Mouse (Mus musculus) MEL (cell line): Measurements from ENCODE around the gene Adamts7. TPM values are rescaled to one million over a fixed set of nuclear protein-coding genes. Genes with fewer than 3 reads are reported as not detected.

Experiments used
- DNase-seq: peaks from one replicate; pipeline ENCODE4 v3.0.0; 2011; ENCODE audit warnings: low read depth, low spot score
- H3K27ac ChIP-seq: 2 replicates; pipeline ENCODE4 v1.5.1; 2012; ENCODE audit warnings: low read depth, mild to moderate bottlenecking, control low read depth, low read length, moderate library complexity; ENCODE audit not compliant: control insufficient read depth
- H3K27me3 ChIP-seq, 2 experiments: fragments of 150-350 bp in 1 of 2; sonication (generic) in 1 of 2; 2 replicates each; pipeline ENCODE4 v1.6.1; 2012; ENCODE audit warnings: low read length in 2 of 2, mild to moderate bottlenecking in 2 of 2, improper control_type of control experiment in 1 of 2, moderate library complexity in 1 of 2; ENCODE audit not compliant: insufficient read depth in 2 of 2, control insufficient read depth in 1 of 2
- H3K36me3 ChIP-seq, 2 experiments: 2 replicates each; pipeline ENCODE4 v1.6.1; 2012 to 2014; ENCODE audit warnings: low read length in 2 of 2, improper control_type of control experiment in 1 of 2, inconsistent platforms in 1 of 2, mild to moderate bottlenecking in 1 of 2; ENCODE audit not compliant: insufficient read depth in 2 of 2, control insufficient read depth in 1 of 2
- H3K4me1 ChIP-seq, 2 experiments: fragments of 150-350 bp in 1 of 2; sonication (generic) in 1 of 2; 2 replicates each; pipeline ENCODE4 v1.6.1; 2012; ENCODE audit warnings: low read length in 2 of 2, improper control_type of control experiment in 1 of 2, mild to moderate bottlenecking in 1 of 2; ENCODE audit not compliant: insufficient read depth in 2 of 2, control insufficient read depth in 1 of 2
- H3K4me3 ChIP-seq, 2 experiments: fragments of 150-350 bp in 1 of 2; sonication (generic) in 1 of 2; 2 replicates each; pipeline ENCODE4 v1.5.1; 2012; ENCODE audit warnings: low read depth in 2 of 2, low read length in 2 of 2, mild to moderate bottlenecking in 2 of 2, moderate library complexity in 2 of 2, control low read depth in 1 of 2, improper control_type of control experiment in 1 of 2; ENCODE audit not compliant: control insufficient read depth in 1 of 2, insufficient read depth in 1 of 2
- H3K79me2 ChIP-seq: 2 replicates; pipeline ENCODE4 v1.6.1; 2012; ENCODE audit warnings: mild to moderate bottlenecking, low read length, moderate library complexity; ENCODE audit not compliant: control insufficient read depth, poor library complexity, insufficient read depth
- H3K9ac ChIP-seq: 2 replicates; pipeline ENCODE4 v1.6.1; 2012; ENCODE audit warnings: low read depth, mild to moderate bottlenecking, control low read depth, low read length, moderate library complexity; ENCODE audit not compliant: control insufficient read depth, poor library complexity, severe bottlenecking
- H3K9me3 ChIP-seq: fragments of 150-350 bp; sonication (generic); replicated peaks from 2 replicates; pipeline ENCODE4 v1.6.1; 2012; ENCODE audit warnings: mild to moderate bottlenecking, low read length, improper control_type of control experiment, moderate library complexity; ENCODE audit not compliant: insufficient read depth
- CHD1 ChIP-seq: IDR thresholded peaks from 2 replicates; pipeline ENCODE4 v1.6.1; 2012; ENCODE audit warnings: low read depth, mild to moderate bottlenecking, inconsistent platforms, low read length, improper control_type of control experiment
- CHD2 ChIP-seq: IDR thresholded peaks from 2 replicates; pipeline ENCODE4 v1.6.1; 2011; ENCODE audit warnings: low read length, improper control_type of control experiment
- CTCF ChIP-seq, 3 experiments: IDR thresholded peaks in 2 of 3; conservative IDR thresholded peaks in 1 of 3; 2 replicates each; pipeline ENCODE4 v1.5.1; 2011 to 2012; ENCODE audit warnings: low read length in 3 of 3, low read depth in 2 of 3, mild to moderate bottlenecking in 2 of 3, improper control_type of control experiment in 1 of 3, inconsistent platforms in 1 of 3, mixed read lengths in 1 of 3, moderate library complexity in 1 of 3; ENCODE audit not compliant: control insufficient read depth in 1 of 3, insufficient read depth in 1 of 3, poor library complexity in 1 of 3, severe bottlenecking in 1 of 3
- E2F4 ChIP-seq: IDR thresholded peaks from 2 replicates; pipeline ENCODE4 v1.6.1; 2011; ENCODE audit warnings: low read depth, low read length, improper control_type of control experiment, borderline replicate concordance
- ELF1 ChIP-seq: IDR thresholded peaks from 2 replicates; pipeline ENCODE4 v1.6.1; 2014; ENCODE audit warnings: low read depth, mild to moderate bottlenecking, inconsistent platforms, low read length, improper control_type of control experiment, moderate library complexity
- EP300 ChIP-seq, 2 experiments: IDR thresholded peaks; 2 replicates each; pipeline ENCODE4 v1.6.1; 2011; ENCODE audit warnings: improper control_type of control experiment in 2 of 2, low read length in 2 of 2, low read depth in 1 of 2, mild to moderate bottlenecking in 1 of 2
- ETS1 ChIP-seq: IDR thresholded peaks from 2 replicates; pipeline ENCODE4 v1.6.1; 2012; ENCODE audit warnings: low read depth, mild to moderate bottlenecking, inconsistent platforms, low read length, improper control_type of control experiment, moderate library complexity
- GABPA ChIP-seq: IDR thresholded peaks from 2 replicates; pipeline ENCODE4 v1.6.1; 2012; ENCODE audit warnings: low read depth, mild to moderate bottlenecking, inconsistent platforms, low read length, improper control_type of control experiment, moderate library complexity
- HCFC1 ChIP-seq: IDR thresholded peaks from 2 replicates; pipeline ENCODE4 v1.6.1; 2012; ENCODE audit warnings: low read depth, mild to moderate bottlenecking, inconsistent platforms, low read length, improper control_type of control experiment, moderate library complexity
- JUND ChIP-seq: IDR thresholded peaks from 2 replicates; pipeline ENCODE4 v1.6.1; 2011; ENCODE audit warnings: low read depth, mild to moderate bottlenecking, improper control_type of control experiment, low read length
- KAT2A ChIP-seq: conservative IDR thresholded peaks from 2 replicates; pipeline ENCODE4 v1.6.1; 2012; ENCODE audit warnings: low read depth, low read length, improper control_type of control experiment, inconsistent platforms
- MAFK ChIP-seq: IDR thresholded peaks from 2 replicates; pipeline ENCODE4 v1.6.1; 2011; ENCODE audit warnings: low read depth, mild to moderate bottlenecking, low read length, improper control_type of control experiment, borderline replicate concordance
- MAX ChIP-seq: IDR thresholded peaks from 2 replicates; pipeline ENCODE4 v1.6.1; 2011; ENCODE audit warnings: low read length, improper control_type of control experiment
- MAZ ChIP-seq: IDR thresholded peaks from 2 replicates; pipeline ENCODE4 v1.6.1; 2012; ENCODE audit warnings: low read depth, mild to moderate bottlenecking, inconsistent platforms, low read length, improper control_type of control experiment
- MXI1 ChIP-seq: IDR thresholded peaks from 2 replicates; pipeline ENCODE4 v1.6.1; 2011; ENCODE audit warnings: mild to moderate bottlenecking, low read depth, low read length, improper control_type of control experiment
- MYB ChIP-seq: IDR thresholded peaks from 2 replicates; pipeline ENCODE4 v1.6.1; 2011; ENCODE audit warnings: mild to moderate bottlenecking, low read depth, low read length, improper control_type of control experiment
- MYC ChIP-seq: IDR thresholded peaks from 2 replicates; pipeline ENCODE4 v1.6.1; 2011; ENCODE audit warnings: low read depth, mild to moderate bottlenecking, low read length, improper control_type of control experiment, moderate library complexity
- POLR2A ChIP-seq, 2 experiments: IDR thresholded peaks; 2 replicates each; pipeline ENCODE4 v1.6.1; 2011 to 2012; ENCODE audit warnings: low read length in 2 of 2, mild to moderate bottlenecking in 2 of 2, control low read depth in 1 of 2, improper control_type of control experiment in 1 of 2, low read depth in 1 of 2, moderate library complexity in 1 of 2; ENCODE audit not compliant: control insufficient read depth in 1 of 2, insufficient read depth in 1 of 2, poor library complexity in 1 of 2
- POLR2AphosphoS5 ChIP-seq: IDR thresholded peaks from 2 replicates; pipeline ENCODE4 v1.6.1; 2012; ENCODE audit warnings: low read depth, borderline replicate concordance, mild to moderate bottlenecking, inconsistent platforms, low read length, moderate library complexity, mixed read lengths
- RAD21 ChIP-seq: IDR thresholded peaks from 2 replicates; pipeline ENCODE4 v1.6.1; 2011; ENCODE audit warnings: mild to moderate bottlenecking, low read depth, low read length, improper control_type of control experiment
- SIN3A ChIP-seq: IDR thresholded peaks from 2 replicates; pipeline ENCODE4 v1.6.1; 2012; ENCODE audit warnings: low read length, improper control_type of control experiment, inconsistent platforms
- SMC3 ChIP-seq: IDR thresholded peaks from 2 replicates; pipeline ENCODE4 v1.6.1; 2011; ENCODE audit warnings: low read depth, low read length, improper control_type of control experiment
- TAL1 ChIP-seq: IDR thresholded peaks from 2 replicates; pipeline ENCODE4 v1.6.1; 2012; ENCODE audit warnings: mild to moderate bottlenecking, inconsistent platforms, low read length, moderate library complexity, mixed read lengths
- TBP ChIP-seq: IDR thresholded peaks from 2 replicates; pipeline ENCODE4 v1.8.0; 2011; ENCODE audit warnings: low read depth, low read length, improper control_type of control experiment
- TCF12 ChIP-seq: IDR thresholded peaks from 2 replicates; pipeline ENCODE4 v1.6.1; 2014; ENCODE audit warnings: low read depth, mild to moderate bottlenecking, inconsistent platforms, low read length, improper control_type of control experiment, moderate library complexity
- UBTF ChIP-seq: IDR thresholded peaks from 2 replicates; pipeline ENCODE4 v1.6.1; 2012; ENCODE audit warnings: low read depth, mild to moderate bottlenecking, inconsistent platforms, low read length, improper control_type of control experiment, moderate library complexity, borderline replicate concordance; ENCODE audit not compliant: insufficient read depth
- ZC3H11A ChIP-seq: IDR thresholded peaks from 2 replicates; pipeline ENCODE4 v1.6.1; 2012; ENCODE audit warnings: low read depth, mild to moderate bottlenecking, inconsistent platforms, low read length, improper control_type of control experiment
- ZKSCAN1 ChIP-seq: IDR thresholded peaks from 2 replicates; pipeline ENCODE4 v1.6.1; 2012; ENCODE audit warnings: low read depth, mild to moderate bottlenecking, inconsistent platforms, low read length, improper control_type of control experiment, moderate library complexity
- ZNF384 ChIP-seq: IDR thresholded peaks from 2 replicates; pipeline ENCODE4 v1.6.1; 2012; ENCODE audit warnings: low read depth, mild to moderate bottlenecking, inconsistent platforms, low read length, improper control_type of control experiment
- polyA plus RNA-seq, 2 experiments: library from polyadenylated mRNA; stranded (reverse) in 1 of 2; unstranded in 1 of 2; fragments of >175 nt in 1 of 2; fragments of >200 nt in 1 of 2; gene quantifications; 2 replicates each; pipeline versions ENCODE4 v1.2.1 to v1.2.4; 2012; ENCODE audit warnings: low replicate concordance in 2 of 2, low read depth in 1 of 2; ENCODE audit not compliant: insufficient read length in 2 of 2, insufficient read depth in 1 of 2, missing spikeins in 1 of 2
- total RNA-seq: library from RNA; depleted of rRNA; stranded (reverse); fragments of 300-350 nt; gene quantifications from 2 replicates; pipeline ENCODE4 v1.2.3, GENCODE M21; 2012

Gene Adamts7
- total and polyA plus RNA-seq, 3 experiments = 0.03 TPM; not detected in 2

DNA sequence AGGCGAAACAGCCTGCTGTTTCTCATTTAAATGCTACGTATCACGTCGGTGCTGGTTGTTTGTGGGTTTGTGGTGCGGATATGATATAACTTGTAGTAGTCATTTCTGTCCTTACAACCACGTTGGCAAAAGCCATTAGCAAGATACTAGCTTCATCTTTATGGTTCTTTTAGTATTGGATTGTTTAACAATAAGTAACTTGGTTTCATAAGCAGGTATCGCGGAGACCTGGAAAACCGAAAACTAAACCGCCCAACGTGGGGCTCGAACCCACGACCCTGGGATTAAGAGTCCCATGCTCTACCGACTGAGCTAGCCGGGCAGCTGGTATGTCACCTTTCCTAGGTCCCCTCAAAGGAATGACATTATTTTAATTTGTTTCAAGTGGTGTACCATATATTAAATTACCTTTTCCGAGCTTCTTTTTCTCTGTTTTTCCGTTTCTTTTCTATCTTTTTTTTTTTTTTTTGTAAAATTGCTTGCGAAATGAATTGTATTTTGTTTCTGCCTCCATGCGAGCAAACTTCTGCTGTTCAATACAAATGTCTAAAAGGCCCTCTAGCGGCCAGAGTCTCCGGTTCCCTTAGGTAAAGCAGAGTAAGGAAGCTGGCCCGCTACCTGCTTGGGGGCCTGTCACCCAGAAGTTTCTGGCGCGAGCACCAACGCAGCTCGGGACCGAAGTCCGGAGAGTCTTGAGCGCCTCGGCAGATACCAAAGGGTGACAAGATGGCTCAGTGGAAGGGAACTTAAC is 36.4 kb upstream of the Adamts7 start:
- Histone ChIP-seq H3K79me2 (no peaks in the 10 kb centered on the region), H3K27ac (peak overlapping the region; percentile 83), H3K27me3 (no peaks in the 10 kb centered on the region), H3K4me1 (peaks cover 0 to 5% of the 10 kb centered on the region in 2 experiments; a peak in 2 of 4 replicates), H3K9ac (peak overlapping the region; percentile 66), H3K4me3 (peak overlapping the region; percentile 63 to 71), H3K9me3 (no peaks in the 10 kb centered on the region), H3K36me3 (peaks cover 0 to 4% of the 10 kb centered on the region in 2 experiments; a peak in 1 of 4 replicates)
- DNase-seq = peak; percentile 93
- 0 out of 2 replicates have a peak, but pooled peaks have one; percentile 17 for TF ChIP-seq MAZ
- peak in 2 of 3 experiments; percentile 57 to 66; a peak in 5 of 6 replicates for TF ChIP-seq CTCF (IDR thresholded peaks at IDR 0.05 in 2 of 3, conservative IDR thresholded peaks at IDR 0.05 in 1 of 3; ENCODE audit: control insufficient read depth in 1 of 3, insufficient read depth in 1 of 3, low read depth in 2 of 3, low read length in 3 of 3, poor library complexity in 1 of 3, severe bottlenecking in 1 of 3)
- no peak for TF ChIP-seq ZKSCAN1
- TF ChIP-seq POLR2AphosphoS5 = no peak
- no peak for TF ChIP-seq GABPA
- peak; percentile 37; the same call in 1 of the 2 replicates for TF ChIP-seq KAT2A
- TF ChIP-seq JUND = no peak
- TF ChIP-seq CHD1 = 0 out of 2 replicates have a peak, but pooled peaks have one; percentile 2
- TF ChIP-seq TAL1 = no peak
- peak; percentile 36; the same call in 1 of the 2 replicates for TF ChIP-seq SMC3
- no peak for TF ChIP-seq UBTF
- TF ChIP-seq MYC = 0 out of 2 replicates have a peak, but pooled peaks have one; percentile 79
- TF ChIP-seq ZC3H11A = 0 out of 2 replicates have a peak, but pooled peaks have one; percentile 12
- TF ChIP-seq MYB = no peak
- TF ChIP-seq SIN3A = peak; percentile 72; the same call in 1 of the 2 replicates
- TF ChIP-seq MXI1 = peak; percentile 73
- no peak for TF ChIP-seq TCF12
- peak; percentile 98 for TF ChIP-seq MAFK
- TF ChIP-seq MAX = peak; percentile 33
- 0 out of 4 replicates have a peak, but pooled peaks of 1 of the 2 experiments have one; percentile 27 for TF ChIP-seq EP300 (IDR thresholded peaks at IDR 0.05; ENCODE audit: low read depth in 1 of 2, low read length in 2 of 2)
- TF ChIP-seq TBP = peak; percentile 100
- peak; percentile 42 for TF ChIP-seq RAD21
- TF ChIP-seq HCFC1 = peak; percentile 36; the same call in 1 of the 2 replicates
- peak; percentile 62; the same call in 1 of the 2 replicates for TF ChIP-seq ETS1
- no peak for TF ChIP-seq POLR2A (IDR thresholded peaks at IDR 0.05; ENCODE audit: control insufficient read depth in 1 of 2, insufficient read depth in 1 of 2, low read depth in 1 of 2, low read length in 2 of 2, poor library complexity in 1 of 2)
- TF ChIP-seq ZNF384 = peak; percentile 83
- 0 out of 2 replicates have a peak, but pooled peaks have one; percentile 59 for TF ChIP-seq ELF1
- no peak for TF ChIP-seq CHD2
- peak; percentile 57; the same call in 1 of the 2 replicates for TF ChIP-seq E2F4
